Mouse (Mus musculus) ovary, adult 18-20 months (tissue): ENCODE data around the gene Id1.

Experiments
- DNase-seq: peaks from one replicate; pipeline ENCODE4 v3.0.0; 2022; ENCODE audit warnings: low spot score, mixed read lengths

The Id1 gene

GRCm38 (mm10) chr2:152742435-152742834 lies 6.4 kb downstream of the Id1 start:
- no peak for DNase-seq

- DNase-seq = no peak
Observed at GRCm38 (mm10) chr2:152753944-152754711, 18.1 kb downstream of the Id1 start, which contains the start of gene Cox4i2. Gene Cox4i2 (plus strand): TSS chr2:152754173.

DNA sequence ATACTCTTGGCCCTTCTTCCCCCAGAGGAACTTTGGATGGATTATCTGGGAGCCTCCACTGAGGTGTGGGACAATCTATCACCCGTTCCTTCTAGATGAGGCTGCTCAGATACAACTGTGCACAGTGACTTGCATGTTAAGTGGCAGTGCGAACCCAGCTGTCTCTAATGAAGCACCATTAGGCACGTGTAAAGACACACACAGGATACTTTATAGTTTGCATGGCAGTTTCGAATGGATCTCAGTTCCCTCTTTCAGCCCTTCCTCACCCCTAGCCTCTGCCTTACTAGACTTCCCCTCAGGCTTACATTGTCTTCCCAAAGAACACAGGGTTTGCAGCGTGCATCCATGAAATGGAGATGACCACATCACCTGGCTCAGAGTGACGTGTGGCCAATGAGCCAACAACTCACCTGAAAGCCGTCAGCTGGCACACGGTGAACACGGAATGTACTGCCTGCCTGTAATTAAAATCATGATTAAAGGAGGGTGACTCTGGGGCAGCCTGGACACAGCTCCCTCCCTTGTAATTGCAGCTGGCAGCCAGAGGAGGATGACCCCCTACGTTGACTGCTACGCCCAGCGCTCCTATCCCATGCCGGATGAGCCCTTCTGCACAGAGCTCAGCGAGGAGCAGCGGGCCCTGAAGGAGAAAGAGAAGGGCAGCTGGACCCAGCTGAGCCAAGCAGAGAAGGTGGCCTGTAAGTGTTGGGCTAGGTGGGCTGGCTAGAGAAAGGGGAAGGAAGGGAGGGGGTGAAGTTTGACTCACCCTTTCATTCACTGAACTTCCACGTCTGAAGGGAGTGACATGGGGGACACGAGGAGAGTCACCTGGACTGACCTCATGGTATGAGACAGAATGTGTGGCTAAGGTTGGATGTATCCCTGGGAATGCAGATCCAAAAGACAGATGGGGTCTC lies 20.7 kb downstream of the Id1 start:
- no peak for DNase-seq

GRCm38 (mm10) chr2:152757478-152757877 lies 21.4 kb downstream of the Id1 start:
- no peak for DNase-seq

GRCm38 (mm10) chr2:152758351-152758750 lies 22.3 kb downstream of the Id1 start:
- DNase-seq = no peak

GRCm38 (mm10) chr2:152763310-152763709 lies 27.3 kb downstream of the Id1 start:
- no peak for DNase-seq

- DNase-seq = no peak
Observed at GRCm38 (mm10) chr2:152764172-152765044, 28.4 kb downstream of the Id1 start.

DNA sequence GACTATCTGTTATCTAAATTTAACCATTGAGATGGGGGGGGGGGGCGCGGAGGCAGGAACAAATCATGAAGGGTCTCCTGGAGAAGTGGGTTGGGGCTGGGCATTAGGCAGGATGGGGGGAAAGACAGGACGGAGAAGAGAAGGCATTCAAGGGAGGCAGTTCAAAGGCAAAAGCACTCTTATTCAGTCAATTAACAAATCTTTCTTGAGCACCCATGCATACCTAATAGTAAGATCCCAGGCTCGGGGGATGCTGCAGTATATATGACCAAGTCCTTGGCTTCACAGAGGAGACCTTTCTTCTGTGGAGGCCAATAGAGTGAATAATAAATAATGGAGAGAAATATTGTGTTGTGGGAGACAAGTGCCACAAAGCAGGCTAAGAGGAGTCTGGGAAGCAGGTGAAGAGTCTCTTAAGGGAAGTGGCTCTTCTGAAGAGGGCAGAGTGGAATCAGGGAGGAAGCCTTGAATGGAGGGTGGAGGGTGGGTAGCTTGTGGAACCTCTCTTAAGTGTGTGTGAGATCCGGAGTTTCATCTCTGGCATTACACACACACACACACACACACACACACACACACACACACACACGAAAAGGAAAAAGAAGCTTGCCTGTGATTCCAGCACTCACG lies 29.1 kb downstream of the Id1 start:
- no peak for DNase-seq

GRCm38 (mm10) chr2:152766387-152767123 lies 30.5 kb downstream of the Id1 start:
- DNase-seq = peak; percentile 79

DNA sequence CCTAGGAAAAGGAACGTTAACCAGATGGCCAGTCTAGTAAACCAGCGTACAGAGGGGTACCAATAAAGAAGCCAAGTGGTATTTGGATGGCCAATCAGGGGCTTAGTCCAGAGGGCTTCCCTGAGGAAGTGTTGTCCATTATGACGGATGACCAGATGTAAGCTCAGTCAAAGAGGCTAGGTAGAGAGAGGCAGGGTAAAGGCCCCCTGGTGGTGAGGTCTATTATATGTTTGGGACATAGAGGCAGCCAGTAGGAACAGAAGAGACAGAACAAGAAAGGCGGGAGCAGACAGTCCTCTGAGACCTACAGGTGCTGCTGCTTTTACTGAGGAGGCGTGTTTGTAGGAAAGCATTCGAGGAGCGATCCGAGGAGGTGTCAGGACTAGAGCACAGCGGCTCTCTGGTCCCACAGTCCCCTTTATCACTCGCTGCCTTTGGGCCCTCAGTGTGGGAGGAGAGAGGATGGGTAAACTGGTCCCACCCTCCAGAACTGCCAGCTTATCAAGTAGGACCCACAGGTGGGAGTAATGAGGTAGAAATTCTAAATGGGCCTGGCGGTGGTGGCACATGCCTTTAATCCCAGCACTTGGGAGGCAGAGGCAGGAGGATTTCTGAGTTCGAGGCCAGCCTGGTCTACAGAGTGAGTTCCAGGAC lies 31.7 kb downstream of the Id1 start:
- DNase-seq = no peak

DNA sequence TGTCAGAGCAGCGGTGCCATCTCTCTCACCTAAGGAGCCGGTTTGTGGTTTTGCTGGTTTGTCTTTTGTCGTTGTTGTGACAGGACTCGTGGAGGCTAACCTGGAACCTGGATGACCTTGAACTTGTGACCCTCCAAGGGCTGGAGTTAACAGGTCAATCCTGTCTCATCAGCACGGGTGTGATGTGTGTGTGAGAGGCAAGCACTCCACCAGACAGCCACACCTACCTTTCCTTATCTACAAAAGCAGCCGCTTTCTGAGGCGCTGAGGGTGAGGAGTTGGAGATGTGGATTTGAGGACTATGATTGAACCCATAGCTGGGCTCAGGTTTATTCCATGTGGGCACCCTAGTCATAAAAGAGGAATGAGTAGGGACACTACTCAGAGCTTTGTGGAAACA lies 33.6 kb downstream of the Id1 start:
- no peak for DNase-seq

DNA sequence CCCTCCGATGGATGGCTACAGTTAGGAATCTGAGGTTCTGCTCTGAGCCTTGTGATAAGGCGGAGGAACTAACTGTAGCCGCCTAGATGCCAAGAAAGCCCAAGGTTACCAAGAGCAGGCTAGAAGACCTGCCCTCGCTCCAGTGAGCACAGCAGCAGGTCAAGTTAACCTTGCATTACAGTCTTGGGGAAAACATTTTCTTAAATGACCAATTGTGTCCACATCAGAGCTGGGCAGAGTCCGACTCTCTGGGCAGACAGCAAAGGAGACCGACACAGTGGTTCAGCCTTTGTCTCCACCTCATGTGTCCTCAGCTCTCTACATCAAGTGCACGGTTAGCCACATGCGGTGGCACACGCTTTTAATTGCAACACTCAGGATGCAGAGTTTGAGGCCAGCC lies 35.5 kb downstream of the Id1 start:
- DNase-seq = peak; percentile 81

DNA sequence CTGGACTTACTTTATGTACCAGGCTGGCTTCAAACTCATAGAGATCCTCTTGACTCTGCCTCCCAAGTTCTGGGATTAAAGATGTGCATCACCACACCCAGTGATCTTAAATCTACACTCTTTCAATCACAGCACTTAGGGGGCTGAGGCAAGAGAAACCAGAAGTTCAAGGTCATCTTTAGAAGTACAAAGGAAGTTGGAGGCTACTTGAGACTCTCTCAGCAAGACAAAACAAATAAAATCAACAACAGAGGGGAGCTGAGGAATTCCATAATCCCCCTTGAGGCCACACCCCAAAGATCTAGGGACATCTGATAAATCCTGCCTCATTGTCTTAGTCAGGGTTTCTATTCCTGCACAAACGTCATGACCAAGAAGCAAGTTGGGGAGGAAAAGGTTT lies 36.2 kb downstream of the Id1 start:
- no peak for DNase-seq

GRCm38 (mm10) chr2:152775357-152775756 lies 39.3 kb downstream of the Id1 start:
- no peak for DNase-seq

DNA sequence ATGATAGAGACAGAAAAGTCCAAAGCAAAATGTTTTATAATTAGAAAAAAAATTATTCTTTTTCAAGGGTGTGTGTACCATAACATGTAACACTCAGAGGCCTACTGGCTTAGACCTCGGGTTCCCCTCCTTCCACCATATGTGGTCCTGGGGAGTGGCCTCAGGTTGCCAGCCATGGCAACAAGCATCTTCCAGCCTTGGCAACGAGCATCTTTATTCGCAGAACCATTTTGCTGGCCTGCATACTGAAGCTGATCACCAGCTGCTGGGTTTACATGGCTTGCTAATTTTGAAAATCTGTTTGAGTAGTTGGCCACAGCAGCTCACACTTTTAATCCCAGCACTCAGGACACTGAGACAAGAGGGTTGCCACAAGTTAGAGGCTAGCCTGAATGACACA lies 40.0 kb downstream of the Id1 start:
- DNase-seq = no peak

DNA sequence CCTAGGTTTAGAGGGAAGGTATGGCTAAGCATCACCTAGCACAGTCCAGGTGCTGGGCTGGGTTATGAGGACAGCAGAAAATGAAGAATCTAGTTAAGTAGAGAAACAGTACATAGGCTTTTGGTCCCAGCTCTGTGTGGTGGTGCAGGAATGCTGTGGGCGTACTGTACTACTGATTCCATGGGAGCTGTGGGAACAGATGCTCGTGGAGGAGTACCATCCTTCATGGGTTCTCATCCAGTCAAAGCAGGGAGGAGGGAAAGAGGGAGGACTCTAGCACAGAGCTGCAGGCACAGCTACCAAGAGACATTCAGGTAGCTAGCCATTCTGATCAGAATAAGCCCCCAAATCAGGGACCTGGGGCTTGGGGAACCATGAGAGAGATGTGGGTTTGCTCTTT lies 40.4 kb downstream of the Id1 start:
- DNase-seq = no peak

GRCm38 (mm10) chr2:152777081-152777480 lies 41.0 kb downstream of the Id1 start:
- DNase-seq = no peak

DNA sequence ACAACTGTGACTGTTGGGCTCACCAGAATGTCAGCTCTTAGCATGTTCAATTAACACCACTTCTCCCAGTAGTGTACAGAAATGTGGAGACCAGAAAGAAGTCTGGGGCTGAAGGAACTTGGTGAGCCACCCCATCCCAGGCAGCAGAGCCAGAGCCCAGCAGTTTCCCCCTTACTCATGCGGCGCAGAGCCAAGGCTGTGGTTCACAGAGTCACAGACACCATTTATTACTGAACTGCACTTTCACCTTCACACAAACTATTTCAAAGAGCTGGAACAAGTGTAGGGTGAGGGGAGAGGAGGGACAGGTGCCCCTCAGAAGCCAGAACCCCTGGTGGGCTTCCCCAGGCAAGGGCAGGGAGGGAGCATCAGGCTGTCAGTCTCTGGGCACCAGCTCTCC lies 44.4 kb downstream of the Id1 start:
- DNase-seq = no peak

GRCm38 (mm10) chr2:152781031-152781711 lies 45.1 kb downstream of the Id1 start:
- DNase-seq = peak; percentile 33

- DNase-seq = no peak
Observed at GRCm38 (mm10) chr2:152782656-152783055, 46.6 kb downstream of the Id1 start.
